Mouse (Mus musculus): ENCODE results near the gene Arl10.

Gene Arl10

DNA sequence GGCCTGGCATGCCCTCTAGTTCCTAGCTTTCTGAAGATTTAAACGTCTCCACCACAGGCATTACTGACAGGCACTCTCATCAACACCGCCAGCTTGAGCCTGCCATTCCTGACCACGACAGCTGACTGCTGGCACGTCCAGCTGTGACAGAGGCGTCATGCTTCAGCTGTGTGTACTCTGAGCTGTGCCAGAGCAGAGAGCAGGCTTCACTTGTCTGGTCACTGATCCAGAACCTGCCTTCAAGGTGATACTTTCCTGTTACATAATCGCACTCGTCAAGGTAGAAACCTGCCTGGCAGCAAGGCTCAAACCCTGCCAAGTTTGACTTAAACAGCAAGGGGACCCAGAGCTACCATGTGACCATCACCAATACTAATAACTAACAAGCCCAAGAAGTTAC lies 12.3 kb upstream of the Arl10 start:
- Histone ChIP-seq H3K27me3 (ENCODE audit: insufficient read depth, low read length) (no peaks in the 10 kb centered on the region), H3K36me3 (ENCODE audit: insufficient read depth, low read length) (peaks cover 63% of the 10 kb centered on the region), H3K4me3 (replicated peaks; ENCODE audit: low read length) (no peak overlapping the region), H3K4me1 (replicated peaks; ENCODE audit: low read depth, low read length) (peaks cover 63% of the 10 kb centered on the region), H3K9me3 (ENCODE audit: low read length) (no peaks in the 10 kb centered on the region)
- TF ChIP-seq NANOG (IDR thresholded peaks at IDR 0.05; ENCODE audit: borderline replicate concordance, low read length): no peak
- no peak for TF ChIP-seq POU5F1 (IDR thresholded peaks at IDR 0.05; ENCODE audit: borderline replicate concordance, low read length)
- no peak for TF ChIP-seq CTCF (conservative IDR thresholded peaks at IDR 0.05; ENCODE audit: low read length)

DNA sequence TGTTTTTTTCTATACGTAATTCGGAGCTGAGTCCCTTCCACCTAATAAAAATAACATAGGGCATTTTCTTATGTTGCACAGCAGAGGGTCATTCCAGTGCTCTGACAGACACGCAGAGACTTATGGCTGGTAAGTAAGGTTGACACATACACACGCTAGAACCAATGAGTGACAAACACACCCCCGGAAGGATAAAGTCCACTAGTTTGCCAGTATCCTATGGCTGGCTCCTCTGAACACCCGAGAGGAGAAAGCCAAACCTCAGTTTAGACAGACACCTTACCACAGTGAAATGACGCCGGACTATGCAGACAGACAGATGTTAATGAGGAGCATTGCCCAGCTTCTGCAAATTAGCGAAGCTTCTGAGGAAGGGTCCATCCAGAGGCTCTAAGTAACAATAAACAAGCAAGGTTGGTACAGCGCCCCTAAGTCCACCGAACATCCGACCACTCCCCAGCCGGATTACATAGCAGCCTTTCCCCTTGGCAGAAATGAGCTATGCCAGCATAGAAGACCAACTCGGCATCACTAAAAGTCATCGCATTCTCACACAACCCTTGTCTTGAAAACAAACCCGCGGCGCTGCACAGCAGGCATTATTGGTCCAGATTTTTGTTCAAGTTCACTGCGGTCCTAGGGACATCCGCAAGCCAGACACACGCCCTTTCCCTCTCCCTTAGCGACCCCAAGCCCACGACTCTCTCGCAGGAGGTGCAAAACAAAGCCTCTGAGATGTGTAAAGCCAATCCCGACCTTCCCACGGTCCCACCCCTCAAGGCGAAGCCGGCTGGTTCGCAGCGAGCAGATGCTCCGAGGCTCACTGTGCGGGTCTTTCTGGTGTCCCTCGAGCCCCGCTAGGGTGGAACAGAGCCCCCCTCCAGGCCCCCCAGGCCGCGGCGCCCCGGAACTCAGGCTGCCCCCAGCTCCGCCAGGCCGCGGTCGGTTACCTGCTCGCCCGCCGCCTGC lies 10.3 kb upstream of the Arl10 start:
- peaks cover 74% of the 10 kb centered on the region for H3K4me1 ChIP-seq (replicated peaks; ENCODE audit: low read depth, low read length)
- H3K9me3 ChIP-seq (ENCODE audit: low read length): no peaks in the 10 kb centered on the region
- H3K4me3 ChIP-seq (replicated peaks; ENCODE audit: low read length): peak overlapping the region; percentile 99
- peaks cover 43% of the 10 kb centered on the region for H3K36me3 ChIP-seq (ENCODE audit: insufficient read depth, low read length)
- TF ChIP-seq POU5F1 (IDR thresholded peaks at IDR 0.05; ENCODE audit: borderline replicate concordance, low read length) (no peak), NANOG (IDR thresholded peaks at IDR 0.05; ENCODE audit: borderline replicate concordance, low read length) (no peak), CTCF (conservative IDR thresholded peaks at IDR 0.05; ENCODE audit: low read length) (no peak)
- H3K27me3 ChIP-seq (ENCODE audit: insufficient read depth, low read length): no peaks in the 10 kb centered on the region

- Histone ChIP-seq H3K36me3 (ENCODE audit: insufficient read depth, low read length) (peaks cover 36% of the 10 kb centered on the region), H3K4me3 (replicated peaks; ENCODE audit: low read length) (peak within 1 kb of the TSS; percentile 99), H3K9me3 (ENCODE audit: low read length) (no peaks in the 10 kb centered on the region), H3K4me1 (replicated peaks; ENCODE audit: low read depth, low read length) (peaks cover 71% of the 10 kb centered on the region), H3K27me3 (ENCODE audit: insufficient read depth, low read length) (no peaks in the 10 kb centered on the region)
- no peak for TF ChIP-seq POU5F1 (IDR thresholded peaks at IDR 0.05; ENCODE audit: borderline replicate concordance, low read length)
- TF ChIP-seq NANOG (IDR thresholded peaks at IDR 0.05; ENCODE audit: borderline replicate concordance, low read length): no peak
- TF ChIP-seq CTCF (conservative IDR thresholded peaks at IDR 0.05; ENCODE audit: low read length): no peak
Observed at GRCm38 (mm10) chr13:54565201-54565581, 9.6 kb upstream of the Arl10 start, which contains the start of gene 4833439L19Rik. Gene 4833439L19Rik (minus strand): TSS chr13:54565435.

DNA sequence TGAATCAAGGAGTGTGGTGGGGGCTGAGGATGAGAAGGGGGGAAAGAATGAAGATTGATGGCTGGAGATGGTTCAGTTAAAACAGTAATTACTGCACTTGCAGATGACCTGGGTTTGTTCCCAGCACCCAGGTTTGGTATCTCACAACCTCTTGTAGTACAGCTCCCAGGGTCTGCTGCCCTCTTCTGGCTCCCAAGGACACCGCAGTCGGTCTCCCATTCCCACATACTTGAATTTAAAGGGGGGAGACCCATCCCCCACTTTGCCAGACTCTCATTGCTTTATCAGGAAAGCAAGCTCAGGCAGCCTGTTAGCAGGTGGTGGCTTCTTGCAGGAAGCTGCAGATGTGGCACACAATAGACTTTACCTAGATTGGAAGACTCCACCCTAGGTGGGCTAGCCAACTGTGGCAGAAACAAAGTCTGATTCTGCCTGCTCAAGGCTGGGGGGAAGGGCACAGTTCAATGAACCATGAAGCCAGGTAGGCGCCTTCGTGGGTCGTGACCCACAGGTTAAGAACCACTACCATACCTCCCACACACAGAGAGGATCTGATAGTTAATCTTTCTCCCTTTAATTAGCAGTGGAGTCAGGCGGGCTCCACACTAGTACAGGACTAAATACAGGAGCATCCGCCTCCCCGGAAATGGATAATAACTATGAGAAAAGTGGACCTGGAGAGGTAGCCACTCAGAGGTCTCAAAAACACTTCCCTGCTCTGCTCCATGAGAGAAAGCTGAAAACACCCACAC lies 9.0 kb upstream of the Arl10 start:
- TF ChIP-seq POU5F1 (IDR thresholded peaks at IDR 0.05; ENCODE audit: borderline replicate concordance, low read length): no peak
- 0 out of 2 replicates have a peak, but pooled peaks have one; percentile 44 for TF ChIP-seq NANOG (IDR thresholded peaks at IDR 0.05; ENCODE audit: borderline replicate concordance, low read length)
- peak; percentile 78 for TF ChIP-seq CTCF (conservative IDR thresholded peaks at IDR 0.05; ENCODE audit: low read length)
- no peaks in the 10 kb centered on the region for H3K27me3 ChIP-seq (ENCODE audit: insufficient read depth, low read length)
- H3K9me3 ChIP-seq (ENCODE audit: low read length): no peaks in the 10 kb centered on the region
- peaks cover 73% of the 10 kb centered on the region for H3K4me1 ChIP-seq (replicated peaks; ENCODE audit: low read depth, low read length)
- H3K4me3 ChIP-seq (replicated peaks; ENCODE audit: low read length): peak overlapping the region; percentile 99
- peaks cover 30% of the 10 kb centered on the region for H3K36me3 ChIP-seq (ENCODE audit: insufficient read depth, low read length)

DNA sequence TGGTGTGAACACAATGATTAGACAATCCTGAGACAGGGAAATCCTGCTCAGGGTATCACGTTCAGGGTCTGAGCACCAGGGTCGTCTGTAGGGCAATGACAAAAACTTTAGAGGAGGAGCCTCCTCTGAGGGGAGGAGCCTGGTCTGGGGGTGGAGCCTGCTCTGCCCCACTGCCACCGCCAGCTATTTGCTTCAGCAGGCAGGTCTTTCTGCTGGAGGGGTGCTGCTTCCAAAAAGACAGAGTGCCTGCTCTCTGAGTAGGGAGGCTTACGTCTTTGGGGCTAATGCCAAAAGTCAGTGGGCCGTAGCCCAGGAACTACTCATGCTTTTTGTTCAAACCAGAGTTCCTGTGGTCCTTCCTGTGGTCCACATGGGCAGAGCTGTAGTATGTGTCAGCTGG lies 6.4 kb upstream of the Arl10 start:
- Histone ChIP-seq H3K27me3 (ENCODE audit: insufficient read depth, low read length) (peaks cover under 1% of the 10 kb centered on the region; the same call in 1 of the 2 replicates), H3K36me3 (ENCODE audit: insufficient read depth, low read length) (peaks cover 5% of the 10 kb centered on the region; the same call in 1 of the 2 replicates), H3K4me1 (replicated peaks; ENCODE audit: low read depth, low read length) (peaks cover 65% of the 10 kb centered on the region), H3K4me3 (replicated peaks; ENCODE audit: low read length) (peak overlapping the region; percentile 49), H3K9me3 (ENCODE audit: low read length) (no peaks in the 10 kb centered on the region)
- no peak for TF ChIP-seq NANOG (IDR thresholded peaks at IDR 0.05; ENCODE audit: borderline replicate concordance, low read length)

GRCm38 (mm10) chr13:54569282-54569681 lies 5.5 kb upstream of the Arl10 start:
- Histone ChIP-seq H3K4me3 (replicated peaks; ENCODE audit: low read length) (no peak overlapping the region), H3K36me3 (ENCODE audit: insufficient read depth, low read length) (no peaks in the 10 kb centered on the region)
- TF ChIP-seq NANOG (IDR thresholded peaks at IDR 0.05; ENCODE audit: borderline replicate concordance, low read length) (no peak), POU5F1 (IDR thresholded peaks at IDR 0.05; ENCODE audit: borderline replicate concordance, low read length) (no peak), CTCF (conservative IDR thresholded peaks at IDR 0.05; ENCODE audit: low read length) (no peak)

DNA sequence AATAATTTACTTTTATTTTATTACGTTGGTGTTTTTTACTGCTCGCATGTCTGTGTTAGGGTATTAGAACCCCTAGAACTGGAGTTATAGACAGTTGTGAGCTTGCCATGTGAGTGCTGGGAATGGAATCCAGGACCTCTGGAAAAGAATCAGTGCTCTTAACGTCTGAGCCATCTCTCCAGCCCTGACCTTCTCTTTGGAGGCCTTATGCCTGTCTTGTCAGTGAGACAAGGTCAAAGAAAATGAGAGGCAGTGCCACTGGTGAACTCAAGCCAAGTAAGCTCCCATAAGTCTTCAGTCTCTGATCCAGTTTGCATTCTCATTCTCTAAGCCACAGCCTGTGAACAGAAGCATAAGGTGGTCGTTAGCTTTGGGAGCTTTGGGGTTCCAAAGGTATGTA lies 4.1 kb upstream of the Arl10 start:
- no peaks in the 10 kb centered on the region for H3K36me3 ChIP-seq (ENCODE audit: insufficient read depth, low read length)
- no peak overlapping the region for H3K4me3 ChIP-seq (replicated peaks; ENCODE audit: low read length)
- TF ChIP-seq POU5F1 (IDR thresholded peaks at IDR 0.05; ENCODE audit: borderline replicate concordance, low read length) (no peak), CTCF (conservative IDR thresholded peaks at IDR 0.05; ENCODE audit: low read length) (no peak), NANOG (IDR thresholded peaks at IDR 0.05; ENCODE audit: borderline replicate concordance, low read length) (no peak)
- no peaks in the 10 kb centered on the region for H3K9me3 ChIP-seq (ENCODE audit: low read length)
- peaks cover 8% of the 10 kb centered on the region for H3K27me3 ChIP-seq (ENCODE audit: insufficient read depth, low read length)
- H3K4me1 ChIP-seq (replicated peaks; ENCODE audit: low read depth, low read length): peaks cover 64% of the 10 kb centered on the region

More at GRCm38 (mm10) chr13:54569282-54569681, 5.5 kb upstream of the Arl10 start:
- no peaks in the 10 kb centered on the region for H3K9me3 ChIP-seq (ENCODE audit: low read length)
- H3K27me3 ChIP-seq (ENCODE audit: insufficient read depth, low read length): peaks cover 6% of the 10 kb centered on the region
- H3K4me1 ChIP-seq (replicated peaks; ENCODE audit: low read depth, low read length): peaks cover 63% of the 10 kb centered on the region

- Histone ChIP-seq H3K9me3 (ENCODE audit: low read length) (no peaks in the 10 kb centered on the region), H3K36me3 (ENCODE audit: insufficient read depth, low read length) (peaks cover 8% of the 10 kb centered on the region), H3K27me3 (ENCODE audit: insufficient read depth, low read length) (peaks cover 18% of the 10 kb centered on the region), H3K4me1 (replicated peaks; ENCODE audit: low read depth, low read length) (peaks cover 64% of the 10 kb centered on the region), H3K4me3 (replicated peaks; ENCODE audit: low read length) (no peak overlapping the region)
- no peak for TF ChIP-seq CTCF (conservative IDR thresholded peaks at IDR 0.05; ENCODE audit: low read length)
- TF ChIP-seq NANOG (IDR thresholded peaks at IDR 0.05; ENCODE audit: borderline replicate concordance, low read length): no peak
- TF ChIP-seq POU5F1 (IDR thresholded peaks at IDR 0.05; ENCODE audit: borderline replicate concordance, low read length): no peak
Observed at GRCm38 (mm10) chr13:54571637-54572036, 3.2 kb upstream of the Arl10 start.

Data from E14TG2a.4 (cell line).